Mouse (Mus musculus) thymus, adult 2 months (tissue): Measurements from ENCODE around the gene Cacna2d3.

Source experiments
- CTCF ChIP-seq: fragments of 200-500 bp; IDR thresholded peaks from 2 replicates; pipeline ENCODE4 v1.5.1; 2012; ENCODE audit warnings: mild to moderate bottlenecking, control low read depth, low read length, moderate library complexity, borderline replicate concordance; ENCODE audit not compliant: control insufficient read depth, poor library complexity, insufficient read depth; ENCODE audit errors: extremely low read depth
- POLR2A ChIP-seq: fragments of 200-500 bp; IDR thresholded peaks from 2 replicates; pipeline ENCODE4 v1.6.1; 2012; ENCODE audit warnings: mild to moderate bottlenecking, low read length, control low read depth, moderate library complexity; ENCODE audit not compliant: control insufficient read depth, poor library complexity, insufficient read depth; ENCODE audit errors: extremely low read depth

DNA sequence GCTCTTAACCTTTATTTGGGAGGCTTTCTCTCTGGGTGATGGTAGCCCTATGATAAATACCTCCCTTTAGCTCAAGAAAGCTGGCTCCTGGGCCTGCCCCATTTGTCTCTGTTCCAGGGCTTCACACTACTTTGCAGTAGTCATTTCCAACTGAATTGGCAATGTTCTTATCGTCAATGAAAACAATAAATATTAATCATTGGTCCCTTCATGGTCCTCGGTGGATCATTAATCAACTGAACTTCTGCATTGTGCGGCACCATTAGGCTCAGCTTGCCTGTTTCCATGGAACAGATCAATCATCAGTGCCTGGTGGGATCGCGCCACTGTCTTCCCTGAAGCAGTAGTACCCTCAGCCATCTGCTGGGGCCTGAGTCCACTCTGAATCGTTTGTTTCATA, 850.7 kb downstream of the Cacna2d3 start:
- TF ChIP-seq CTCF, result no peak
- no peak for TF ChIP-seq POLR2A
